Mouse (Mus musculus): ENCODE results near the gene Vmn1r94. TPM values are rescaled to one million over a fixed set of nuclear protein-coding genes. Genes with fewer than 3 reads are reported as not detected.
"Not testable (repeated sequence)": the region's sequence is repeated elsewhere in the genome, so short reads cannot be mapped to it uniquely, and the experiment has no call there.

Vmn1r94 gene
- total RNA-seq (2021): not detected

GRCm38 (mm10) chr7:20168277-20168676 is at the start of gene Vmn1r94:
Gene Vmn1r94 (minus strand): TSS chr7:20168377.
- not testable (repeated sequence) for DNase-seq

GRCm38 (mm10) chr7:20205507-20205906 is 37.3 kb upstream of the Vmn1r94 start, which contains the start of gene Gm6164:
Gene Gm6164 (minus strand): TSS chr7:20205607.
- DNase-seq; intact Hi-C loops (cut with DNase I): not testable (repeated sequence)

More at GRCm38 (mm10) chr7:20168277-20168676, at the start of gene Vmn1r94:
- intact Hi-C loops (cut with DNase I): not testable (repeated sequence)

GRCm38 (mm10) chr7:20193410-20193809 is 25.2 kb upstream of the Vmn1r94 start, which contains the start of gene Vmn1r95:
Gene Vmn1r95 (plus strand): TSS chr7:20193710.
- DNase-seq; intact Hi-C loops (cut with DNase I): not testable (repeated sequence)

DNA sequence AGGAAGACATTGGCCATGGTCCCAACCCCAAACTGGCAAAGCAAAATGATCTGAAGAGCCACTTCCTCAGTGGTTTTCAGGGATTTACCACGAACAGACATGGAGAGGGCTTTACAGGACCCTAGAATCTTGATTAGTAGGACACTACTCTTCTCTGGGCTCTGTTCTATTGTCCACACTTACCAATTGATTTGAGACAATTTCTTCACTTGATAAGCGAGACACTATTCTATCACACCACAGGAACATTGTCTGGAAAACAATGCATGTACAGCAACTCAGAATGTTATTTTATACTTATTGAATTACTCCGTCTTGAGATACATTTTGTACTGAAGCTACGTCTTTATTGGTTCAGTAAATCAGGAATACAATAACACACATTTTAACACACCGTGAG is 29.2 kb downstream of the Vmn1r94 start, which contains the start of gene Vmn1r93:
TSS of gene Vmn1r93 (minus strand) at position 101 of the 400 bp plus-strand sequence.
- intact Hi-C loops (cut with DNase I); DNase-seq: not testable (repeated sequence)

GRCm38 (mm10) chr7:20122479-20122878 is 45.7 kb downstream of the Vmn1r94 start, which contains the start of gene Gm16442:
Gene Gm16442 (minus strand): TSS chr7:20122579.
- intact Hi-C loops (cut with DNase I); DNase-seq: not testable (repeated sequence)

Other genes with a start within 250 kb of the Vmn1r94 start
- gene Pvr, start 247.2 kb downstream of the Vmn1r94 start, total RNA-seq (2021): 10 to 100 TPM; 21.2 to 23.1 TPM
- 1 to 10 TPM; 1.4 to 3.6 TPM for gene Igsf23, start 217.6 kb downstream of the Vmn1r94 start, total RNA-seq (2021)
- not detected for gene Ceacam20, start 203.0 kb downstream of the Vmn1r94 start, total RNA-seq (2021)
- not detected for gene Nlrp9b, start 176.9 kb downstream of the Vmn1r94 start, total RNA-seq (2021)
- gene Vmn1r91, start 68.7 kb downstream of the Vmn1r94 start, total RNA-seq (2021): not detected
- gene Gm16442, start 45.8 kb downstream of the Vmn1r94 start, total RNA-seq (2021): not detected
- gene Vmn1r93, start 29.3 kb downstream of the Vmn1r94 start, total RNA-seq (2021): not detected
- gene Vmn1r95, start 25.3 kb upstream of the Vmn1r94 start, total RNA-seq (2021): not detected
- gene Gm6164, start 37.2 kb upstream of the Vmn1r94 start, total RNA-seq (2021): not detected
- gene Gm4498, start 65.5 kb upstream of the Vmn1r94 start, total RNA-seq (2021): not detected
- not detected for gene Gm5890, start 94.5 kb upstream of the Vmn1r94 start, total RNA-seq (2021)
- gene Gm4133, start 165.7 kb upstream of the Vmn1r94 start, total RNA-seq (2021): not detected
- gene Gm5728, start 207.0 kb upstream of the Vmn1r94 start, total RNA-seq (2021): not detected
- not detected for gene Vmn1r100, start 249.6 kb upstream of the Vmn1r94 start, total RNA-seq (2021)

Data from heart, postnatal 10 days (tissue).